Mouse (Mus musculus): ENCODE results near the gene Ttc39b. TPM values are rescaled to one million over a fixed set of nuclear protein-coding genes. Genes with fewer than 3 reads are reported as not detected.
"Not testable (repeated sequence)": the region's sequence is repeated elsewhere in the genome, so short reads cannot be mapped to it uniquely, and the experiment has no call there.

Ttc39b gene
- polyA plus RNA-seq, 1 experiment = 6.2 TPM

- DNase-seq (ENCODE audit: low read depth) = no peak
- TF ChIP-seq CTCF (IDR thresholded peaks at IDR 0.05; ENCODE audit: borderline replicate concordance, extremely low read depth, insufficient read depth, insufficient read length) (no peak), POLR2A (IDR thresholded peaks at IDR 0.05; ENCODE audit: borderline replicate concordance, extremely low read depth, insufficient read depth, insufficient read length, poor library complexity, severe bottlenecking) (no peak)
Measured at GRCm38 (mm10) chr4:83243706-83244105, 80.3 kb downstream of the Ttc39b start.

GRCm38 (mm10) chr4:83241630-83242029 lies 82.4 kb downstream of the Ttc39b start:
- 0 out of 2 replicates have a peak, but pooled peaks have one; percentile 1 for TF ChIP-seq CTCF (IDR thresholded peaks at IDR 0.05; ENCODE audit: borderline replicate concordance, extremely low read depth, insufficient read depth, insufficient read length)
- no peak for TF ChIP-seq POLR2A (IDR thresholded peaks at IDR 0.05; ENCODE audit: borderline replicate concordance, extremely low read depth, insufficient read depth, insufficient read length, poor library complexity, severe bottlenecking)
- no peak for DNase-seq (ENCODE audit: low read depth)

DNA sequence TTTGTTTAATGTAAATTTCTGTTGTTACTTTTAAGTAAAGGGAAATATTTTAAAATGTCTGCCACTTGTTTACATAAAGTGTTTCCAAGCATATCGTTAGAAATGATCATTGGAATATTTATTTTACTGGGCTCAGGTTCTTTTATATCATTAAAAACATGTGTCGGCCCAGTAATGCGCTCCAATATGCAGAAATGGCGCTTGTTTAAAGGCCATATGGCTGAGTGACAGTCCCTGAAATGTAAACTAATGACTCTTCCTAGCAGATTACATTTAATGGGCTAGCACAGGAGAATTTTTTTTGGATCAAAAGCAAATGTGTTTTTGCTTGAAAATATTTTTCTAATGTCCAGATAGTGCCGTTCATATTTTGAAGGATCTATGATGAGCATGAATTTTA lies 86.4 kb downstream of the Ttc39b start:
- TF ChIP-seq CTCF (IDR thresholded peaks at IDR 0.05; ENCODE audit: borderline replicate concordance, extremely low read depth, insufficient read depth, insufficient read length) = no peak
- TF ChIP-seq POLR2A (IDR thresholded peaks at IDR 0.05; ENCODE audit: borderline replicate concordance, extremely low read depth, insufficient read depth, insufficient read length, poor library complexity, severe bottlenecking) = no peak
- DNase-seq (ENCODE audit: low read depth) = peak; percentile 66

- DNase-seq (ENCODE audit: low read depth) = not testable (repeated sequence)
Measured at GRCm38 (mm10) chr4:83235304-83235703, 88.8 kb downstream of the Ttc39b start.

GRCm38 (mm10) chr4:83234739-83235138 lies 89.3 kb downstream of the Ttc39b start:
- DNase-seq (ENCODE audit: low read depth) = peak; percentile 77
- no peak for TF ChIP-seq CTCF (IDR thresholded peaks at IDR 0.05; ENCODE audit: borderline replicate concordance, extremely low read depth, insufficient read depth, insufficient read length)
- TF ChIP-seq POLR2A (IDR thresholded peaks at IDR 0.05; ENCODE audit: borderline replicate concordance, extremely low read depth, insufficient read depth, insufficient read length, poor library complexity, severe bottlenecking) = no peak

DNA sequence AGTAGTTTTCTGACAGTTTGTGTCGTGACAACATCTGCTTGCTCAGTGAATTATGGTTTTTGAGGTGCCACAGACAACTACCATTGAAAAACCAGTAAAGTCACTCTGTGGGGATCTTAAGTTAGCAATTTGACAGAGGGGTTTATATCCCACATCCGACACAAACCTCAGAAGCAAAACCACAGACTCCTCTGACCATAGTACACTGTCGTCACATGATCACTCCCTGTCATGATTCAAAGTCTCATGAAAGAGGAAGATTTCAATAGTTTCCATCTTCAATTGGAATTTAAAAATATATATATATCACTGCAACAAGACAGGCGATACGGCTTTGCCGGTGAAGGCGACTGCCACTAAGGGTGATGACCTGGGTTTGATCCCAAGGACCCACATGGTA lies 89.9 kb downstream of the Ttc39b start:
- DNase-seq (ENCODE audit: low read depth) = no peak
- TF ChIP-seq POLR2A (IDR thresholded peaks at IDR 0.05; ENCODE audit: borderline replicate concordance, extremely low read depth, insufficient read depth, insufficient read length, poor library complexity, severe bottlenecking) (no peak), CTCF (IDR thresholded peaks at IDR 0.05; ENCODE audit: borderline replicate concordance, extremely low read depth, insufficient read depth, insufficient read length) (no peak)

DNA sequence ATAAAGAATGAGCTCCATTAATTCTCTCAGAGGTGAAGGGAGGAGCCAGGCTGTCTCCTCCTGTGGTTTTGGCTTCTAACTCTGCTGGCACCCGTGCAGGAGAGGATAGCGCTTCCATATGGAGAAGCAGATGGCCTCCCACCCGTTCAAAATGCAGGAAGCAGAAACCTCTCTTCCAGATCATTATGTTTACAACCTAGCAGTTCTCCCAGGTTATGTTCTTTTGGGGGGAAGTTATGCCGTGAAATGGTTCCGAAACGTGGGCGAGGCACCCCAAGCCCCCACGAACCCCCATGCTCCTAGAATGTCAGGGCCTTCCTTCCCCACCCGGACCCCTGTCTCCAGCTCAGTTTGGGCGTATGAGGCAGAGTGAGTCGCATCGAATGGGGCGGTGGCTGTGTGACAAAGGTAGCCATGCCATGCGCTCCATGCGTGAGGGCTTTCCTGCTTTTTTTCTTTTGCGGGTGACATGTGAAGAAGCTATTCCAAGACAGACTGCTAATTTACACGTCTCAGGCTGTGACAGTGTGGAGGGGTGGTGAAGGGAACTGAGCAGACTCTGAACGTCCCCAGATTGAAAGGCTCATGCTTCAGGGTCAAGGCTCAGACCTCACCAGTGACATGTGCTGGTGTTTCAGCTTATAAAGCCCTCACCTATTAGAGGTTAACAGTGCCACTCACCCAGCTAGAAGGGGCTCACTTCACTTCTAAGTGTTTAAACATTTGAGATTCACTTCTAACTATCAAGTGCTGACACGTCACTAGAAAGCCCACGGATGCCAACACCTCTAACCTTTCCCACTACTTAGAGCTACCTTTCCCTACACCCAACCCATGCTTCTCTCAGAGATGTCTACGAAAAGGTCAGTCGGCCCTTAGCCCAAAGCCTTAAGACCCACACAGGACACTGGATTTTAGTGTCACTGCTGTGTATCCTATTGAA lies 90.6 kb downstream of the Ttc39b start:
- TF ChIP-seq CTCF (IDR thresholded peaks at IDR 0.05; ENCODE audit: borderline replicate concordance, extremely low read depth, insufficient read depth, insufficient read length) (no peak), POLR2A (IDR thresholded peaks at IDR 0.05; ENCODE audit: borderline replicate concordance, extremely low read depth, insufficient read depth, insufficient read length, poor library complexity, severe bottlenecking) (no peak)
- DNase-seq (ENCODE audit: low read depth) = peak; percentile 89

- no peak for DNase-seq (ENCODE audit: low read depth)
- no peak for TF ChIP-seq CTCF (IDR thresholded peaks at IDR 0.05; ENCODE audit: borderline replicate concordance, extremely low read depth, insufficient read depth, insufficient read length)
- TF ChIP-seq POLR2A (IDR thresholded peaks at IDR 0.05; ENCODE audit: borderline replicate concordance, extremely low read depth, insufficient read depth, insufficient read length, poor library complexity, severe bottlenecking) = no peak
Measured at GRCm38 (mm10) chr4:83232315-83232880, 91.7 kb downstream of the Ttc39b start.

GRCm38 (mm10) chr4:83228664-83229283 lies 95.3 kb downstream of the Ttc39b start:
- DNase-seq (ENCODE audit: low read depth) = no peak
- TF ChIP-seq POLR2A (IDR thresholded peaks at IDR 0.05; ENCODE audit: borderline replicate concordance, extremely low read depth, insufficient read depth, insufficient read length, poor library complexity, severe bottlenecking) = no peak

DNA sequence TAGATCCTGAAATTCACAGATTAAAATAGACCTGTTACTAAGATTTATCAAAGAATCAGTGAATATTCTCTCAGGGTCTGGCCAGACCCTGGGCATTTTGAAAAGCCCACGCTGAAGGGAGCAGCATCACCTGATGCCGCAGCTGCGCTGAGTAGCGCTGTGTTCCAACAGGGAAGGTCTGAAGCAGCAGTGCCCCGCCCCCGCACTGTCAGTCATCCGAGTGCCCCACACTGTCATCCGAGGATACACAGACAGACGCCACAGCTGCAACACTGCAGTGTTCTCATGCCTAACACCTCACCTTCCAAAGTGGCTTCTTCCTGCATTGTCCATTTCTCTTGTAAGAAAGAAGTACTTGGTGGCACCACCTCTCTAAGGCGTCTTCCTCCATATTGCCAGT lies 96.0 kb downstream of the Ttc39b start:
- peak; percentile 44 for DNase-seq (ENCODE audit: low read depth)
- no peak for TF ChIP-seq POLR2A (IDR thresholded peaks at IDR 0.05; ENCODE audit: borderline replicate concordance, extremely low read depth, insufficient read depth, insufficient read length, poor library complexity, severe bottlenecking)
- TF ChIP-seq CTCF (IDR thresholded peaks at IDR 0.05; ENCODE audit: borderline replicate concordance, extremely low read depth, insufficient read depth, insufficient read length) = no peak

- DNase-seq (ENCODE audit: low read depth) = peak; percentile 60
Measured at GRCm38 (mm10) chr4:83225633-83226360, 98.3 kb downstream of the Ttc39b start.

More at GRCm38 (mm10) chr4:83225633-83226360, 98.3 kb downstream of the Ttc39b start:
- TF ChIP-seq CTCF (IDR thresholded peaks at IDR 0.05; ENCODE audit: borderline replicate concordance, extremely low read depth, insufficient read depth, insufficient read length) (no peak), POLR2A (IDR thresholded peaks at IDR 0.05; ENCODE audit: borderline replicate concordance, extremely low read depth, insufficient read depth, insufficient read length, poor library complexity, severe bottlenecking) (no peak)
